Mouse (Mus musculus) C2C12 (cell line): ENCODE measurements around the gene Rnase2a. TPM values are rescaled to one million over a fixed set of nuclear protein-coding genes. Genes with fewer than 3 reads are reported as not detected.
"Not testable (repeated sequence)": the region's sequence is repeated elsewhere in the genome, so short reads cannot be mapped to it uniquely, and the experiment has no call there.

ENCODE experiments used
- H3K27me3 ChIP-seq: one replicate; pipeline ENCODE4 v1.6.1; 2011; ENCODE audit not compliant: control insufficient read depth, insufficient read depth, insufficient read length
- H3K36me3 ChIP-seq: one replicate; pipeline ENCODE4 v1.6.1; 2011; ENCODE audit not compliant: control insufficient read depth, insufficient read depth
- H3K4me3 ChIP-seq: one replicate; pipeline ENCODE4 v1.5.1; 2011; ENCODE audit warnings: mild to moderate bottlenecking, control low read depth; ENCODE audit not compliant: poor library complexity, insufficient read depth, severe bottlenecking
- H3K79me2 ChIP-seq: one replicate; pipeline ENCODE4 v1.6.1; 2011; ENCODE audit not compliant: control insufficient read depth, insufficient read depth
- H3K79me3 ChIP-seq: one replicate; pipeline ENCODE4 v1.6.1; 2011; ENCODE audit warnings: low read depth, control low read depth
- H3ac ChIP-seq: one replicate; pipeline ENCODE3; 2011; ENCODE audit warnings: low read depth; ENCODE audit not compliant: control insufficient read depth, insufficient read length
- CEBPB ChIP-seq: IDR thresholded peaks from one replicate; pipeline ENCODE4 v1.6.1; 2011; ENCODE audit warnings: low read depth, mild to moderate bottlenecking, control low read depth, moderate library complexity
- CTCF ChIP-seq: IDR thresholded peaks from one replicate; pipeline ENCODE4 v1.5.1; 2011; ENCODE audit not compliant: control insufficient read depth, insufficient read depth, insufficient read length
- FOSL1 ChIP-seq: IDR thresholded peaks from one replicate; pipeline ENCODE4 v1.8.0; 2011; ENCODE audit warnings: mild to moderate bottlenecking, low read length; ENCODE audit not compliant: poor library complexity, insufficient read depth, severe bottlenecking
- MAX ChIP-seq: IDR thresholded peaks from one replicate; pipeline ENCODE4 v1.6.1; 2011; ENCODE audit warnings: mild to moderate bottlenecking, control low read depth
- MYOD1 ChIP-seq: IDR thresholded peaks from one replicate; pipeline ENCODE4 v1.6.1; 2011; ENCODE audit warnings: low read depth; ENCODE audit not compliant: control insufficient read depth, insufficient read length
- MYOG ChIP-seq: IDR thresholded peaks from one replicate; pipeline ENCODE4 v1.6.1; 2011; ENCODE audit not compliant: control insufficient read depth, insufficient read length; ENCODE audit errors: extremely low read depth
- USF1 ChIP-seq: IDR thresholded peaks from one replicate; pipeline ENCODE4 v1.6.1; 2011; ENCODE audit warnings: low read depth, mild to moderate bottlenecking, control low read depth, moderate library complexity
- polyA plus RNA-seq: library from polyadenylated mRNA; unstranded; fragments of >200 nt; fragmentation: generic; extraction: Trizol; gene quantifications from one replicate; pipeline ENCODE4 v1.2.1, GENCODE M21; 2012; ENCODE audit warnings: missing spikeins

Rnase2a gene
- polyA plus RNA-seq, 1 experiment, result not detected

- Histone ChIP-seq H3K4me3 (no peak overlapping the region), H3K79me2 (no peaks in the 10 kb centered on the region), H3ac (no peak overlapping the region), H3K79me3 (no peaks in the 10 kb centered on the region), H3K27me3 (no peaks in the 10 kb centered on the region), H3K36me3 (no peaks in the 10 kb centered on the region)
- TF ChIP-seq CTCF (no peak), CEBPB (no peak), FOSL1 (no peak), MYOG (no peak), USF1 (no peak), MAX (no peak), MYOD1 (no peak)
Measured at GRCm38 (mm10) chr14:51262397-51262796, 6.5 kb upstream of the Rnase2a start.

GRCm38 (mm10) chr14:51259741-51260140 lies 3.8 kb upstream of the Rnase2a start:
- H3K79me2 ChIP-seq, result no peaks in the 10 kb centered on the region
- no peak overlapping the region for H3ac ChIP-seq
- H3K36me3 ChIP-seq, result no peaks in the 10 kb centered on the region
- H3K4me3 ChIP-seq, result no peak overlapping the region
- TF ChIP-seq MYOG (no peak), USF1 (no peak), MYOD1 (no peak), CEBPB (no peak), FOSL1 (no peak), MAX (no peak), CTCF (no peak)
- H3K27me3 ChIP-seq, result no peaks in the 10 kb centered on the region
- no peaks in the 10 kb centered on the region for H3K79me3 ChIP-seq

GRCm38 (mm10) chr14:51253569-51253968 lies 2.3 kb downstream of the Rnase2a start:
- Histone ChIP-seq H3ac (no peak overlapping the region), H3K4me3 (no peak overlapping the region), H3K27me3 (no peaks in the 10 kb centered on the region), H3K79me3 (no peaks in the 10 kb centered on the region), H3K36me3 (no peaks in the 10 kb centered on the region), H3K79me2 (no peaks in the 10 kb centered on the region)
- TF ChIP-seq MYOD1 (no peak), CEBPB (no peak), MYOG (no peak), MAX (no peak), USF1 (no peak), FOSL1 (no peak), CTCF (no peak)

- H3K27me3 ChIP-seq, H3K79me3 ChIP-seq, H3K4me3 ChIP-seq, H3ac ChIP-seq, H3K36me3 ChIP-seq, H3K79me2 ChIP-seq: not testable (repeated sequence)
Measured at GRCm38 (mm10) chr14:51252206-51252605, 3.7 kb downstream of the Rnase2a start.

- no peak for TF ChIP-seq CEBPB
- TF ChIP-seq MAX, result no peak
- no peak for TF ChIP-seq MYOD1
- no peak for TF ChIP-seq MYOG
- TF ChIP-seq FOSL1, result no peak
- no peak for TF ChIP-seq CTCF
- no peak for TF ChIP-seq USF1
Measured at GRCm38 (mm10) chr14:51250348-51250747, 5.6 kb downstream of the Rnase2a start.

GRCm38 (mm10) chr14:51247736-51248135 lies 8.2 kb downstream of the Rnase2a start:
- Histone ChIP-seq H3K79me2 (no peaks in the 10 kb centered on the region), H3K4me3 (no peak overlapping the region), H3K79me3 (no peaks in the 10 kb centered on the region), H3K36me3 (no peaks in the 10 kb centered on the region), H3K27me3 (no peaks in the 10 kb centered on the region), H3ac (no peak overlapping the region)
- TF ChIP-seq CTCF (no peak), CEBPB (no peak), MYOD1 (no peak), USF1 (no peak), FOSL1 (no peak), MAX (no peak), MYOG (no peak)

More at GRCm38 (mm10) chr14:51250348-51250747, 5.6 kb downstream of the Rnase2a start:
- no peak overlapping the region for H3K4me3 ChIP-seq
- no peaks in the 10 kb centered on the region for H3K79me2 ChIP-seq
- no peaks in the 10 kb centered on the region for H3K27me3 ChIP-seq
- H3ac ChIP-seq, result no peak overlapping the region
- H3K79me3 ChIP-seq, result no peaks in the 10 kb centered on the region
- no peaks in the 10 kb centered on the region for H3K36me3 ChIP-seq

GRCm38 (mm10) chr14:51240899-51241298 lies 15.0 kb downstream of the Rnase2a start:
- no peaks in the 10 kb centered on the region for H3K79me3 ChIP-seq
- TF ChIP-seq MYOD1 (no peak), CTCF (peak; percentile 56), FOSL1 (no peak), CEBPB (no peak), USF1 (no peak)
- no peak overlapping the region for H3K4me3 ChIP-seq
- H3K36me3 ChIP-seq, result no peaks in the 10 kb centered on the region
- no peaks in the 10 kb centered on the region for H3K27me3 ChIP-seq
- no peaks in the 10 kb centered on the region for H3K79me2 ChIP-seq
- H3ac ChIP-seq, result no peak overlapping the region

- H3ac ChIP-seq, H3K79me3 ChIP-seq, H3K4me3 ChIP-seq, H3K79me2 ChIP-seq, H3K36me3 ChIP-seq, H3K27me3 ChIP-seq: not testable (repeated sequence)
Measured at GRCm38 (mm10) chr14:51237488-51237887, 18.4 kb downstream of the Rnase2a start.

- H3K79me2 ChIP-seq, H3K4me3 ChIP-seq: not testable (repeated sequence)
Measured at GRCm38 (mm10) chr14:51229657-51230056, 26.3 kb downstream of the Rnase2a start.

GRCm38 (mm10) chr14:51220075-51220474 lies 35.8 kb downstream of the Rnase2a start:
- not testable (repeated sequence) for H3K79me3 ChIP-seq, H3K79me2 ChIP-seq

More at GRCm38 (mm10) chr14:51229657-51230056, 26.3 kb downstream of the Rnase2a start:
- not testable (repeated sequence) for H3K79me3 ChIP-seq, H3K27me3 ChIP-seq, H3K36me3 ChIP-seq, H3ac ChIP-seq

More at GRCm38 (mm10) chr14:51220075-51220474, 35.8 kb downstream of the Rnase2a start:
- not testable (repeated sequence) for H3K27me3 ChIP-seq, H3ac ChIP-seq, H3K36me3 ChIP-seq, H3K4me3 ChIP-seq
